Mouse (Mus musculus) layer of hippocampus, adult 18-20 months (tissue): ENCODE measurements around the gene Sap18b. TPM values are rescaled to one million over a fixed set of nuclear protein-coding genes. Genes with fewer than 3 reads are reported as not detected.
"Not testable (repeated sequence)": the region's sequence is repeated elsewhere in the genome, so short reads cannot be mapped to it uniquely, and the experiment has no call there.

Experiments used
- DNase-seq, 2 experiments: peaks; one replicate each; pipeline ENCODE4 v3.0.0; 2022; ENCODE audit warnings: low spot score in 2 of 2
- total RNA-seq, 2 experiments: library from RNA; stranded (reverse); gene quantifications; 2 replicates each; pipeline ENCODE4 v1.2.3; 2021

The Sap18b gene
- total RNA-seq, 2 experiments from 2014 or later: 134 to 165 TPM

DNA sequence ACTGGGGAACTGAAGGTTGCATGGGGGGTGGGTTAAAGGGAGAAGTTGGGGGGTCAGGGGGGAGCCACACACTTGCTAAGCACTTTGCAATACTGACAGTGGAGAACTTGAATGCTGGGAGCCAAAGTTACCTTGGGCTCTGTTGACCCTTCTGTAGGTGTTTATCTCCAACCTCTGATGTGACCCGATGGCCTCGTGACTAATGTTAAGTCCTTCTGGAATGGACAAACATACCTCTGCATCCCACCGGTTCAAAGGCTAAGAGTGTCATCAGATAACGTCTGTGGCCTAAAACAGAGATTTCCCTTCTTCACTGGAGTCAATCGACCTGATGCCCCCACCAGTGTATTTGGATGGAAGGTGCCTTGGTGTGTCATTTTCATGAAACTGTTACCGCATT lies 3.9 kb upstream of the Sap18b start:
- DNase-seq: no peak

DNA sequence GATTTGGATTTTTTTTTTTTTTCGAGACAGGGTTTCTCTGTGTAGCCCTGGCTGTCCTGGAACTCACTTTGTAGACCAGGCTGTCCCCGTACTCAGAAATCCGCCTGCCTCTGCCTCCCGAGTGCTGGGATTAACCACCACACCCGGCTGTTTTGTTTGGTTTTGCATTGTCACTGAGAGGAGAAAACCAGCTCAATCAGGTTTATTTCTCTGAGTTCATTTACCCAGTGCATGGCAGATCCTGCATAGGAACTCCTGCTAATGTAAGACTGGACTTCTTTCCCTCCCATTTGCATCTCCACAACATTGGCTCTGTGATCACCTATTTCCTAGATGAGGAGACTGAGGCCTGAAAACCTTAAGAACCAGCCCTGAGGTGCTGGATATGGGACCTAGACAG lies 3.0 kb upstream of the Sap18b start:
- no peak for DNase-seq

GRCm38 (mm10) chr8:95822699-95823098 lies 2.4 kb upstream of the Sap18b start:
- DNase-seq: no peak

DNA sequence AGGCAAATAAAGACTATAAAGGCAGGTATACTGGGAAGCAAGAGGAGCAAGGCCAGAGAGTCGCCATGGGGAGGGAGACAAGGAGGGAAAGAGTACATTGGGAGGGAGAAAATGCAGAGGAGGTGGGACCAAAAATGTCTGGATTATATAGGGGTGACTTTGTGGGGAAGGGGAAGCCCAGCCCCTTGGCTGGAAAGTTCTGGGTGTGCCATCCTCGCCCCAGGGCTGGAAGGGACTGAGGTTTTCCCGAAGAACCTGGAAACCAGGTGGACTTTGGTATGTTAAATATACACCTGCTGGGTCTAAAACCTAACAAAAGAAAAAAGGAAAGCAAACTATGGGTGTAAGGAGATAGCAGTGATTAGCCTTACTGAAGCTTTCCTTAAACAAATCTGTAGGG lies 5.0 kb downstream of the Sap18b start:
- no peak for DNase-seq

DNA sequence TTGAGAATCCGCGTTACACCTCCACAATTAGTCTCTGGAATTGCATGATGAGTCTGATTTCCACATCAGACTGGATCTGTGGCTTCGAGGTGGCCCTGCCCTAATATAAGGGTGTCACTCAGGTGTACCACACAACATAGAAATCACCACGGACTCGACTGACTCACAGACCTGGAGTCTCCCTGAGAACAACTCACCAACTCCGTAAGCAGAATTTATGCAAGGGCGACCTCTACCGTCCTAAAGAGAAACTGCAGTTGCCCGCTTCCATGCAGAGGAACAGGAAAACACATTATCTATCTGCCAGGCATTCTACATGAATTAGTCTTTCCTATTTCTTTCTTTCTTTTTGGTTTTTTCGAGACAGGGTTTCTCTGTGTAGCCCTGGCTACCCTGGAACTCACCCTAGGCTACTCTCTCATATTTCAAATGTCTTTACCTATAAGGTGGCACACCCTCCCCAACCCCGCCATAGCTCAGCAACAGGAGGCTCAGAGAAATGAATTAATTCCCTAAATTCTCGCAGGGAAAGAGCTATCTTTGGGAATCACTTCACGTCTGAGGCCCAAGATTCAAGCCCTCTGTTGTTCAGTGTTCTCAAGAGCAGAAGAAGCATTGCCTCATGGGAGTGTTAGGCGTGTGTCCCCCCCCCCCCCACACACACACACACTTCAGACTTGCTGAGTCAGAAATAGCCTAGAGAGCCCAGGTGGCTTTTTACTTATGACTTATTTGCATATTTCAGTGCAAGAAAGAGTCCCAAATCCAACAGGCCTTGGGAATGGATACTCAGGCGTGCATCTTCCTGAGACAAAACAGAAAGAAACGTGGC lies 7.7 kb downstream of the Sap18b start:
- DNase-seq: peak; percentile 84 to 95

DNA sequence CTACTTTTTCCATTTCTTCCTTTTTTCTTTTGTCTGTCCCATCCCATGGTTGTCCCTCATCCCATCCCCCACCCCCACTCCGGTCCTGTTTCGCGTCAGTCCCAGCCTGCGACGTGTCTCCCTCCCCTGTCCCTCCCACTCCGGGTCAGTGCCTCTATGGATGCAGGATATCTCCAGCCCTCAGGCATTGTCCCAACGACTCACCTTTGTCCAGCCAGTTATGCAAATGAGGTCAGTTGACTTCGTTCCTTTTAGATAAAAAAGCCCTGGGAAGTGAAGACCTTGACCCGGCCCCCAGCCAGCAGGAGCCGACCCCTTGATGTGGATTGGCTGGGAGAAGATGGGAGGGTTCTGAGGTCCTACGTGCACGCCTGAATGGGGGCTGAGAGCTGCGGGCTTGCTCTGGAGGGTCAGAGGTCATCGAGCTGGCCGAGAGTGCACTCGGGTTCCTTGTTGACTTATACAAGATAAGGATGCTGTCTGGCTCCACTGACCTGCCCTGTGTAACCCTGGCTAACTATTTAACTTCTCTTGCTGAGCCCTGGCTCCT lies 8.4 kb downstream of the Sap18b start:
- no peak for DNase-seq

- DNase-seq: no peak
These were observed 10.7 kb downstream of the Sap18b start for GRCm38 (mm10) chr8:95835891-95836290.

DNA sequence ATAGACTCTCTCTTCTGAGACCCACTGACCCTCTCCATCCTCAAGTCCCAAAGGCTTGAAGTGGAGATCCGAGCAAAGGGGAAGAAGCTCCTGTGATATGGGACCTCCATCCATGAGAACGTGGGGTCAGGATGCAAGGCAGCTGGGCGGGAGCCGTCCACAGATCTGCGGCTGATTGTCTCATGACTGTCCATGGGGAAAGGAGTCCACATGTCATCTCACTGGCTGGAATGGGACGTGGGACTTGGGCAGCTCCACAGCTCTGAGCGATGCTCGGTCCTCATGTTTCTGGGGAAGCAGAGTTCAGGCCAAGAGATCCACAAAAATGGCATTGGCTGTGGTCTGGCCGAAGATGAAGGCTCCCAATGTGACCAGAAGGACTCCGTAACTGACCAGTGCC lies 12.1 kb downstream of the Sap18b start:
- DNase-seq: no peak

DNA sequence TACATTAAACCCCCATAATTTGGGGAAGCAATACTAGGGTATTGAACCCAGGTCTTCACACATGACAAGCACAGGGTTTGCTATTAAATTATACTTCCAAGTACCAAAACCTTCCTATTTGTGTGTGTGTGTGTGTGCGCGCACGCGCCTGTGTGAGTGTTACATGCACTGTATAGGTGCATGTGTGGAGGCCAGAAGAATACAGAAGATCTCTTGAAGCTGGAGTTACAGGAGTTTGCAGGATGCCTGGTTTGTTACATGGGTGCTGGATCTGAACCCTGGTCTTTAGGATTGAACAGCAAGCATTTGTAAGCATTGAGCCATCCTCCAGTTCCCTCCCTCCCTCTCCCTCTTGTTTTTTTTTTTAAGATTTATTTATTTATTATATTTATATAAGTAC lies 14.1 kb downstream of the Sap18b start:
- no peak for DNase-seq

GRCm38 (mm10) chr8:95841436-95841835 lies 16.3 kb downstream of the Sap18b start:
- DNase-seq: no peak

DNA sequence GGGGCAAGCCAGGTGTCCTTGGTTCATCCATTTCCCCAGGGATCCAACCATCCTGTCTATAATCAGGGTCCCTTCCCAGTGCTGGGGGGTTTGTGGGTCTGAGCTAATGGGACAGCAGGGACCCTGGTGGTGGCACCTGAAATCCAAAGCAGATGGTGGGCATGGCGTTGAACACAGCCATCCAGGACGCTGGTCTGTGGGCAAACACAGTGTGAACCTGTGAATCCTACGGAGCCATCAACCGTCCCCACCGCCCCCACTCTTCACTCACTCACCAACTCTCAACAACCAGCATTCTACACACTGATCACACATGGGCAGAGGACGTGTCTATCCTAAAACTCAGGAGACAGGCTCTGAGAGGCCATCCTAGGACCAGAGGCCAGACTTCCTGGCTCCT lies 18.8 kb downstream of the Sap18b start:
- no peak for DNase-seq

- DNase-seq: no peak
These were observed 19.9 kb downstream of the Sap18b start for GRCm38 (mm10) chr8:95845026-95845425.

DNA sequence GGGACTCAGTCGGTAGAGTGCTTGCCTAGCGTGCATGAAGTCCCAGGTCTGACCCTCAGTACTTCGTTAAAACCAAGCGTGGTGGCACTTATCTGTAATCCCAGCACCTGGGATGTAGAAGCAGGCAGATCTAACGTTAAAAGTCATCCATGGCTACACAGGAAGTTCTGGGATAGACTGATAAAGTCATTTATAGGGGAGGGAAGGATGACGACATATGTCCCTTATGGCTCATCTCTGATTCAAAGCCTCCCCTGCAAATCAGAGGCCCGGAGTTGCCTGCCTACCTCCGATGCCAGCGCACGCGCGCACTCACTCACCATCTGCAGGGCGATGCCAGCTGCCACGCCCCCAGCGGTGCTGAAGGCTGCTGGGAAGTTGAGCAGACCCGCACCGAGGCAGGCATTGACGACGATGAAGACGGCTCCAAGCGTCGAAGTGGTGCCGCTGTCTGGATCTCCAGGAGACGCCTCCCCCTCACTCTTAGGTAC lies 23.0 kb downstream of the Sap18b start:
- DNase-seq: peak; percentile 49 to 70

- no peak for DNase-seq
These were observed 23.8 kb downstream of the Sap18b start for GRCm38 (mm10) chr8:95848734-95849464.

- DNase-seq: no peak
These were observed 25.2 kb downstream of the Sap18b start for GRCm38 (mm10) chr8:95850326-95850725.

DNA sequence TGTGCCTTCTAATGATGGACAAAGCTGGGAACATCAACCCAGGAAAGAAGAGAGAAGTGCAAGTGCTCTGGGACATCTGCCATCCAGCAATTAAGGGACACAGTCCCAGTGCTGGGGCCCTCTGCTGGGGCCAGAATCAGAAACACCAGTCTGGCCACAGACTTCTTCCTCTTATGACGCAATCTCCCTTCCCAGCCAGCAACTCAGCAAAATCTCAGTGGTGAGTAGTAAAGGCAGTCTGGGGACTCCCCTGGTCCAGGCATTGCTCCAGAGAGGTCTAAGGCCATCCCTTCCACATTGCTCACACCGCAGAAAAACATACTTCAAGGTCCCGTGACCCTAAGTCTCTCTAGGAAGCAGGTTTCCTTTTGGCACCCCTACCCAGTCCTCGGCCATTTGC lies 27.1 kb downstream of the Sap18b start:
- peak in 1 of 2 experiments; percentile 11 for DNase-seq

GRCm38 (mm10) chr8:95853102-95853843 lies 28.1 kb downstream of the Sap18b start, which contains the start of gene Slc38a7:
TSS of gene Slc38a7 (minus strand) at chr8:95853539.
- peak; percentile 69 to 91 for DNase-seq

GRCm38 (mm10) chr8:95854174-95854573 lies 29.0 kb downstream of the Sap18b start:
- DNase-seq: no peak

DNA sequence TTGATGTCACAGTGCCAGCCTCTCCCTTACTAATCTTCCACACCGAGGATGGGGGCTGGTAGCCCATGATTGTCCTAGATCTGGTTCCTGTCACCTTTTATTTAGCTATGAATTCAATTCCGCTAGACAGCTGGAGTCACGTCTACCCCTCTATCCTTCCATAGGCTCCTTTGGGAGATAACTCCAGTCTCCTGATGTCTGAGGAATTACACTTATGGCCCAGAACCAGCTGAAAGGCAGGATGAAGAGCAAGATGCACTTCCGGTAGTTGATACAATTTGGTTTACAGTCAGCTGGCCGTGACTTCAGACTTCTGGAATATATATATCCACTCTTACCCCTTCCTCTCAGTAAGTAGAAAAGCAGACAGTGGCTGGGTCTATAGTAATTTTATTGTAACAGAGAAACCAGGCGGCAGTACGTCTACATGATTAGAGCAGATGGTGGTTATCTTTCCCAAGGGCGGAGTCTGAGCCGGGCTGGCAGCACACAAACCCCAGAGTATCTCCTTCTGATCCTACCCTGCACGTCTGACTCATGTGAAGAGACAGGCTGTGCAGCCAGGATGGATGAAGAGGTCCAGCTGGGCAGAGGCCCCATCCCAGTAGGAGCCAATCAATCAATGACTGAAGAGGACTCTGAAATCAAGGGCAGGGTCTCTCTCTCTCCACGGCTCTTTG lies 38.8 kb downstream of the Sap18b start:
- peak; percentile 16 to 25 for DNase-seq

DNA sequence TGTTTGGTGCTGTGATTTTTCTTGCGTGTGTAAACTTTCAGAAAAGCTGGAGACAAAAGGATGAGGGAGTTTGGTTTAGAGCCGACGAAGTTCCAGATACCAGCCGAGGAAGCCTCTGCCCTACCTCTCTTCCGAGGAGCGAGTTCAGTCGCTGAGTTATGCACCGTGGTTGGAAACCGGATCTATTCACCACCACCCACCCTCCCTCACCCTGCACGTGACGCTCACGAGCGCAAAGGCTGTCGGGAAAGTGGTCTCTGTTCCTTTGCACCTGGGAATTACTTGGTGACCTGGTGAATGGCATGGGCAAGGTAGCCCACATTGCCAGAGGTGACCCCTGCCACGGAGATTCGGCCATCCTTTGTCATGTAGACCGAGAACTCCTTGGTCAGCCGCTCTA lies 39.7 kb downstream of the Sap18b start:
- DNase-seq: not testable (repeated sequence)

DNA sequence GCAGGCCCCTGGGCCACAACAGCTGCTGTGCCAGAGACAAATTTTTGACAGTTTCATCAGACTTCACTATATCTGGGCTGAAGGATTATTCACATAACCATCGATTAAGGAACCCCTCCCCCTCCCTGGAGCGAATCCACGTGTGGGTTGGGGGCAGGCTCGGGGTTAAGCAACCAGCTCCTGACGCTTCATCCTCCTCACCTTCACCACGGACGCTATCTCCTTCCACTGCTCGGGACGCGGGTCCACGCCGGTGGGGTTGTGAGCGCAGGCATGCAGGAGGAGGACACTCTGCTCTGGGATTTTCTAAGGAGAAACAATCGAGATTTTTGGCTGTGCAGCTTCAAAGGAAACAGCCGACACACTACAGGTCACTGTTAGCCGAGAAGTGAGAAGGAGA lies 46.5 kb downstream of the Sap18b start:
- no peak for DNase-seq
